Mouse (Mus musculus) cerebellum, adult 8-10 months (tissue): ENCODE data around the gene Ablim2.

ENCODE experiments used
- DNase-seq: peaks from one replicate; pipeline ENCODE4 v3.0.0; 2022

Ablim2 gene

DNA sequence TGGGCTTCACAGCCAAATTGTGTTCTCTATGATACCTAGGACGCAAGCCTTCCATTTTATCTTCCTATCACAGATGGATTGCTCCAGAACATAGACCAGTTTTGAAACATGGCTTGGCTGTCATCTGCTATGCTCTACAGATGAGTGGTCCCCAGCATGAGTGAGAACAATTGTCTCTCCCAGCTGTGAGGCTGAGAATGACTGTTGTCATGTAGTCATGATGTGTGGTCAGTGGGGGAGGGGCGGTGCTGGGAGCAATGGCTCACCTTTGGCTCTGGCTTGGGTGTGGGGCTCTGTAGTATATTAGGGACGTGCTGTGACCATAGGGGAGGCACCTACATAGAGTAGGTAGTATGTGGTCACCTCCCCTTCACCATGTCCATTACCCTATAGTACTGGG is 60.2 kb downstream of the Ablim2 start:
- DNase-seq = no peak

- no peak for DNase-seq
Observed at GRCm38 (mm10) chr5:35822721-35823120, 65.0 kb downstream of the Ablim2 start.

- DNase-seq = no peak
Observed at GRCm38 (mm10) chr5:35826465-35826864, 68.8 kb downstream of the Ablim2 start.

DNA sequence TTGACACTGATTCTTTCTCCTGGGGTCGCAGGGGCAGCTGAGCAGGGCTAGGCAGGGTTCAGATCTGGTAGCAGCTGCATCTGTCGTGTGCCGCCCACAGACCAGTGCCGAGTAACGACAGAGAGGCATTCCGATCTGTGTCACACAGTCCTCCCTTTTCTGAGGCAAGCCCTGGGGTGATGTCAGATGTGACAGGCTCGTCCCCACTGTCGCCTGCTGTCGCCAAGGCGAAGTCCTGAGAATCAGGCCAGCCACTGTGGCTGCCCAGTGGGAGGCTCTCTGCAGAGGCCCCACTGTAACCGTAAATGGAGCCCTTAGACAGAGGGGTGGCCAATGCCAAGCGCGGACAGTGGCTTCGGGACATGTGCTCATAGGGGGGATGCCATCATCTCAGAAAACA is 69.4 kb downstream of the Ablim2 start:
- peak; percentile 31 for DNase-seq

DNA sequence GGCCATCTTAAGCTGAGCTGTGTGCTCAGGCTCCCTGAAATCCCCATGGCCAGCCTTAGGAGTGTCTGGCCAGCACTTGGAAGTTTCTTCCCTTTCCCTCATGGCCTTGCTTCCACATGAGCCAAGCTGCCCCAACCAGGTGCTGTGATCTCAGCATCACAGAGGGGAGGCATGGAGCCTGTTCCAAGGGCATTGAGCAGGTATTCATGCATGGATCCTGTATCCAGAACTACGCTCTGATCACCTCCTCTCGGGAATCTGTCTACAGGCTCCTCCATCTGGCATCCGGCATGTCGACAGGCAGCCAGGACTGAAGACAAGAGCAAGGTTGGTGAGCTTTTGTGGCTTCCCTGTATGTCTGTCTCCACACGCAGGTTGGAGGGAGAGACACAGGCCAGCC is 70.2 kb downstream of the Ablim2 start:
- peak; percentile 42 for DNase-seq

DNA sequence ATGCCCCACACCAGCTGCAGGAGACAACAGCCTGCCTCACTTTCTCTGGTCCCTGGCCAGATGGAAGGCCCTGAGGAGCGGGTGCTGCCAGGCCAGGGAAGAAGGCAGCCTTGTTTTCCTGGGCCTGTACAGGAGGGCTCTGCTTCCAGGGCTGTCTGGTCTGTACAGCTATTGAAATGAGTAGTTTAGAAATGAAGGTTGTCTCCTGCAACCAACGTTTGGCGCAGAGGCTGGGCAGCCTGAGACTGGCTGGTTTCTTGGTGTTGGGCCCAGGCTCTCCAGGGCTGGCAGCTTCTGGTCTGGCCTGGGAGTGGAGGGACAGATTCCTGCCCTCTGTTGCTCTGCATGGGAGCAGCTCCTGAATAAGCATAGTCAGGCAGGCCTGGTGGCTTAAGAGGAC is 72.4 kb downstream of the Ablim2 start:
- peak; percentile 59 for DNase-seq

DNA sequence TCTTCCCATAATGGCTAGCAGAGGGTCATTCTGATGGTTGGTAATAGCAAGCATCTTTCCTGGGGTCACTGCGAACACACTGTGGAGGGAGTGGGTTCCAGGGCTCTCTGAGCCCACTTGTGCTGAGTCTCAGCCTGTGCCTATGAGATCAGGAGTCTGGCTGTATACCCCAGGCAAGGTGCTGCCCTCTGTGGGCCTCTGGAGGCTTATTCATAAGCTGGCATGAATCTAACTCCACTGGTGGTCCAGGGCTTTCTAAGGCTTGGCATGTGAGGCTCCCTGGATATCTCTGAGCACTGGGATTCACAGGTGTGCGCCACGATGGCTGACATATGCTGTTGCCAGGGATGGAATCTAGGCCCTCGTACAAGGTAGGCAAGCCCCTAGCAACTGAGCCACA is 76.2 kb downstream of the Ablim2 start:
- DNase-seq = no peak

DNA sequence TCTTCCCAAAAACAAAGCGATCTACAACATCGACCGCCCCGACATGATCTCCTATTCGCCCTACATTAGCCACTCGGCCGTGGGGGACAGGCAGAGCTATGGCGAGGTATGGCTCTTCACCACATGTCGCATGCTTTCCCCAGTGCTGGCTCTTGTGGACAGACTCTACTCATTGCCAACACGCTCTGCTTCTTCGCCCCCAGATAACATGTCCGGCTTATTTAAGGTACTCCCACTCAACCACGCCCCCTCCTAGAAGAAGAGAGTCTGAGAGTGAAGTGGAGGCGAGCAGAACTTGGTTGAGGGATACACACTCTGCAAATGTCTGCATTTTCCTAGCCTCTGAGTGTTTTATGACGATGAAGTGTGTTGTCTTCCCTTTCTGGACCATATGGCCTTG is 79.3 kb downstream of the Ablim2 start:
- DNase-seq = no peak

- DNase-seq = no peak
Observed at GRCm38 (mm10) chr5:35839262-35839661, 81.6 kb downstream of the Ablim2 start.

DNA sequence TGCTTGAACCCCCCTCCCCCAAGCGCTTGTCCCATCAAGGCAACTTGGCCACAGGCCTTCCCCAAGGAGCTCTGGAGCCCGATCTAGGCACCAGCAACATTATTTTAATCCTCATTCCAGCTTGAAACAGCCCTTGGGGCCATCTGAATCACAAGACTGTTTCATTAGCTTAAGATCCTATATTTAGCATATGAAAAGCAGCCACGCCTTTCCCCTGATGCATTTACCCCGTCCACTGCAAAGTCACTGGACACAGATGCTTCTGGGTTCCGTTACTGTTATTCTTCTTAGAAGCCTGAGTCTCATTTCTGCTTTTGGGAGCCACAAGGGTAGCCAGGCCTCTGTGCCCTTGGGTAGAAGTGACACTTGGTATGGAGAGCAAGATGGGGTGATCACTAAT is 93.8 kb downstream of the Ablim2 start:
- DNase-seq = no peak

DNA sequence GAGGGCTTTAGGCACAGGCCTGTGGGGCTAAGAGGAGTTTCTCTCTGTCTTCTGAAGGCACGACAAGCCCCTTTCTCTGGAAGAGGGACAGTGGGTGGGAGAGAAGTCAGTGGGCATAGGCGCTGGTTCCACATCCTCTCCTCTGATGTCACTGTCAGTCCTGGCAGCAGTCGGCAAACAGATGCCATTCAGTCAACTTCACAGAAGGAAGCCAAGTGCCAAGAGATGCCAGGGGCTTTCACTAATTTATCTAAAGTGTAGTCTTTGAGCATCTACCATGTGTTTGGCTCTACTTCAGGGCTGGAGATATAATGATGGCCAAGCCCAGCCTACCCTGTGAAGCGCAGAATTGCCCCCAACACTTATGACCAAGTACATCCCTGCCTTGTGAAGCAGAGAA is 95.8 kb downstream of the Ablim2 start:
- no peak for DNase-seq

- peak; percentile 16 for DNase-seq
Observed at GRCm38 (mm10) chr5:35856245-35856644, 98.6 kb downstream of the Ablim2 start.

DNA sequence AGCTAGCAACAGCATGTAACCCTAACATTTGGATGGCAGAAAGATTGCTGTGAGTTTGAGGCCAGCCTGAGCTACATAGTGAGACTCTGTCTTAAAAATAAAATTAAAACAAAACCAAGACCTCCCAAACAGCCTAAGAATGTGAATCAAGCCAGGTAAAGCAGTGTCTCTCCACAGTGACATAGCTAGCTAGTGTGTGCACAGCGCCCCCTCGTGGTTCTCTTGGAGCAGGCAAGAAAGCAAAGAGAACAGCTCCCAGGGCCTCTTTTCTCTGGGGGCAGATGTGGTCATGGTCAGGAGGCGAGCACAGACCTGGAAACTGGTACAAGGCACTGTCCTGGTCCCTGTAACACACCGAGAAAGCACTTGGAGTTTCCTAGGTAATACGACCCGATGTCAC is 100.4 kb downstream of the Ablim2 start:
- DNase-seq = peak; percentile 66

- DNase-seq = no peak
Observed at GRCm38 (mm10) chr5:35861456-35861855, 103.8 kb downstream of the Ablim2 start.

GRCm38 (mm10) chr5:35869973-35870372 is 112.3 kb downstream of the Ablim2 start:
- DNase-seq = no peak

GRCm38 (mm10) chr5:35870408-35871012 is 112.8 kb downstream of the Ablim2 start:
- DNase-seq = peak; percentile 62

DNA sequence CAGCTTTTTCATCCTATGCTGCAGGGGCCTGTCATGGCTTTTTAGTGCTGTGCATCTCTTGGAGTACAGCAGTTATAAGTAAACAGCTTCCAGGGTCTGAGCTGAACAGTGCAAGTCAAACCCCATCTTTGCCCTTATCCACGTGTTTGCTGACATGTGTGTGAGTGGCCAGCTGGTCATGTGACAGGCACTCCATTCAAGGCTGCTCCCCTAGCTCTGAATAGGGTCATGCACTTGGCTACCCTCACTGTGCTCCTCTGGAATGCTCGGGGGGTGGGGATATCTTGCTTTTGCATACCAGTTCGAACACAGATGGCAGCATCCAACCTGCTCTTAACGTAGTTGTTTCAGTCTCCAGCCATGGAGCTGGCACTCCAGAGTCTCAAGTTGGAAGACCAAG is 115.7 kb downstream of the Ablim2 start:
- no peak for DNase-seq

DNA sequence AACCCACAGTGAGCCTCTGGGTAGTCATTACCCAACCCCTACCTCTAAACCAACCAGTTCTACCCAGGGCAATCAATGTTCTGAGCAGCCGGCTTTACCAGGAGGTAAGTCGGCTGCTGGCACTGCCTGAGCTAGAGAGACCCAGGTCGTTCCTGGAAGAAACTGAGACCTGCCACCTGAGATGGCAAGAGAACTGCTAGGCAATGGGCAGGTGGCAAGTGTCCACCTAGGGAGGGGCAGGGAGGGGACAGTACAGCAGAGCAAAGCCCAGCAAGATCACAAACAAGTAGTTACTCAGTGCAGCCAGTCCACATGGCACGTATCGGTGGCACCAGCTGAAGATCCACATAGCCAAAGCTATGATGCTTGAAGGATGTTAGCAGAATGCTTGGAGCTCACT is 118.6 kb downstream of the Ablim2 start:
- DNase-seq = no peak

DNA sequence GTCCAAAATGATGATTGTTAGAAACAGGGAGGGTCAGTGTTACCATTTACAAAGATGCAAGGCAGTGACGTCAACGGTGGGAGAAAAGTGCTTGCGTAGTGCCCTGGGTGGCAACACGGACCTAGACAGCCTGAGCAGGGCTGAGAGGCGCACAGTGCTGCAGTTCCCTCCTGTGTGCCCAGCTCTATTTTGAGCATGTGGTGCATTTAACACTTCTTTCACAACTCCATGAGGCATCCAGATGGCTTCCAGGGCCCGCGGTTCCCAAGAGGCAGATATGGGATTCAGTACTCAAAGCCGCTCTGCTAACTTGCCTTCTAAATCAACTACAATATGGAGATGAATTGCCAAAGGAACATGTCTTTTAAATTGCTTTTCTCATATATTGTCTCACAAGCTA is 121.5 kb downstream of the Ablim2 start:
- no peak for DNase-seq

DNA sequence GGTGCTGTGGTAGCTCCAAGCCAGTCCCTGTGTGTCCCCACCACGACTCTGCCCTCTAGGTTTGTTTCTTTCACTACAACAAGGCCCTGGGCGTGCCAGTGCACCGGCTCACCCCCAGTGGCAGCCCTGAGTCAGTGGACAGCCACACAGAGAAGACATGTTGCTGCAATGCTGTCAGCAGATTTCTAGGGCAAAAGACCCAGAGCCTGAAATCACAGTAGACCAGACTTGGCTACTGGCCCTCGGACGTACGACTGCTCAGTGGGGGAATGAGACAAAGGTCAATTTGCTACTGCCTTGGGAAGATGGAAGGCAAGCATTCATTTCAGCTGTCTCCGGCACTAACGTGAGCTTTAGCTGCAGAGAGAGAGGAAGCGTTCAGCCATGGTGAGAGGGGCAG is 124.7 kb downstream of the Ablim2 start:
- no peak for DNase-seq

GRCm38 (mm10) chr5:35884262-35884661 is 126.6 kb downstream of the Ablim2 start:
- DNase-seq = peak; percentile 37

DNA sequence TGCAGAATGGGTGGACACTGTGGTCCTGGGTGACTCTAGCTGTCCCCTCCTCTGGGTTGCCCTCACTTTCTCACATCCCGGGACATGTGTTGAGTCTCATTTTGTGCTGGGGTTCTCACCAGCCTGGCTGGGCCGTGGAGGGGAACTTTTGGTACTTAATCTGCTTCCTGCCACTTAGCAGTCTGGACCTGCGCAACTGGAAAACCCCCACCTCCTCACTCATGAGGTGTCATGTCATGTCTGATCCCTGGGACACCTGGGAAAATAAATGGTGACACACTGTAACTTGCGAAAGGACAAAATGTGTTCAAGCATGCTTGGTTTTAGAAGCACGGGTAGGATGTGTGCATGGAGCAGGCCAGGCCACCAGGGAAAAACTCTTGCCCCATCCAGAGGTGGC is 127.0 kb downstream of the Ablim2 start:
- DNase-seq = no peak

GRCm38 (mm10) chr5:35888959-35889358 is 131.3 kb downstream of the Ablim2 start:
- no peak for DNase-seq

DNA sequence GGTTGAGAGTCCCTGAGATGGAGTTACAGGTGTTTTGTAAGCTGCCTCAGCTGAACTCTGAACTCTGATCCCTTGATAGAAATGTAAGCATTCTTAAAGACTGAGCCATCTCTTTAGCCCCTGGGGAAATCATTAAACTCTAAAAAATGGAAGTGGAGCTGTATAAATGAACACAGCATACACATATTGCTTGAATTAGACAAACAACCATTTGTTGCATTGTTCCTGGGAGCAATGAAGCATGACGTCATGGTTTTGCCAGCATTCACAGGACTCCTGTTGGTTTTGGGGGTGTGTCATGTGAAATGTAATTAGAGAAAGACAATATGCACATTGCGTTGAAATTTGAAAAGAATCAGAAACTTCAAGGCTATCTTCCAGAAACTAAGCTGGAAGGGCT is 132.0 kb downstream of the Ablim2 start:
- no peak for DNase-seq

- no peak for DNase-seq
Observed at GRCm38 (mm10) chr5:35890985-35891730, 133.5 kb downstream of the Ablim2 start.
